Mouse (Mus musculus): ENCODE measurements around the gene Plekha6.

Gene Plekha6

GRCm38 (mm10) chr1:133274163-133274562 is 110.2 kb downstream of the Plekha6 start:
- DNase-seq (ENCODE audit: low spot score in 2 of 2): no peak

DNA sequence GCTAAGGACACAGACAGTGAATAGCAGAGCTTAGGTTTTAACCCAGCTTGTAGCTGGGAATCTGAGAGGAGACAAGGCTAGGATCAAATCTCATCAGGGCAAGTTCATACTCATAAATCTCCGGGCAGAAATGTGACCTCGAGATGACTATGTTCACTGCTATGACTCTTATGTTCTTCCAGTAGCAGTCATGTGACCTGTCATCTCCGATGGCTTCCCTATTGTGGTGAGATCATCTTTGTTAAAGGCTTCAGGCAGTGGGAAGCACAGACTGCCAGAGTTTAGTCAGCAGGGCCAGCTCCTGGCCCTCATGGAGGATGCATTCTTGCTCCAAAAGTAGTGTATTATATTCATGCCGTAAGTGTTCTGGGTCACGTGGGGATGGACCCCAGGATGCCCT is 113.0 kb downstream of the Plekha6 start:
- no peak for DNase-seq (ENCODE audit: low spot score in 2 of 2)

DNA sequence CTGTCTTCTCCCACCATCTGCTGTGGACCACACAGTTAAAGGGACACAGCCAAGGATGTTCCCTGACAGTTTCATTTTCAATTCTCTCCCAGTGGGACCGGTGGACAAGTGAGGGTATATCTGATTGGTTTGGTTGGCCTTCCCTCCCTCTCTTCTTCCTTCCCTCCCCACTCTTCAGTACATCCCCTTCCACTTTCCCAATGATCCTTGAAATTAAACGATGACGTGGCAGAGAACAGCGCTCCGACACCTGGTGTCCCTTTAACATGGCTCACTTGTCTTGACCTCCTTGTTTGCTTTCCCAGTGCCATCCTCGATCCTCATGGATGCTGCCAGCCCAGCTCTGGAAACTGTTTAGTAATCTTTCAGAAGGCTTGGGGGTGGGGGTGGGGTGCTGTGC is 114.5 kb downstream of the Plekha6 start:
- DNase-seq (ENCODE audit: low spot score in 2 of 2): no peak

GRCm38 (mm10) chr1:133278946-133279631 is 115.1 kb downstream of the Plekha6 start:
- no peak for DNase-seq (ENCODE audit: low spot score in 2 of 2)

DNA sequence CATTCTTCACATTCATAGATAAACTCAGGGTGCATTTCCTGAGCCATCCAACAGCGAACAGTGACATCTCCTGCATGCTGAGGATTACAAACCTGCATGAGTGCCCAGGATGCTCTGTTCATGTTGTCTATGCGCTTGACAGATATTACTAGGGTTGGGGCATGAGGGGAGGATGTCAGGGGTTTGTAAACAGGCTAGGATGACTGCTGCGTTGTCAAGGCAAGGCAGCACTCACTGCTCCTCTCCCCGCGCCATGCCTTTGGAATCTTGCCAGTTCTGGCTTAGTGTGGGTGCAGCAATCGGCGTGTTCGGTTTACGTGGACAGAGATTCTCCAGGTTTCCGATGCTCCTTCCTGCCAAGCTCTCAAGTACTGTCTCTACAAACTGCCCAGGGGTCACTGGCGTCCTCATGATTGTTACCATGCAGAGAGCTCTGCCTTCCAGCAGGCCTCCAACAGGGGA is 115.7 kb downstream of the Plekha6 start:
- DNase-seq (ENCODE audit: low spot score in 2 of 2): no peak

DNA sequence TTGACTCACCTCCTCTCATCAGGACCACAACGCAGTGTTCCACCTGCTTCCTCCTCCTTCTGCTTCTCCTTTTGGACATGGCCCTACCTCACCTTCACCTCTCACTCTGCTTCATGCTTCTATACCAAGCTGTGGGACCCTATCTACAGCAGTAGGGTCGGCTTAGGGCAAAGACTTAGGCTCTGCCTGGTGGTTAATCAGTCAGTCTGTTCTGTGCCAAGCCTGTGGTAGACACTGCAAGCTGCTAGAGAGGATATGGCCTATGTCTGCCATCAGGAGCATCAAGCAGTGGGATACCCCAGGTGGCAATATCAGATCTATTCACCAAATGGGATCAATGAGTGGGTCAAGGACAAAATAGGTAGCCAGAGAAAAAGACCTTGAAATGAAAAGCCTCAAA is 116.5 kb downstream of the Plekha6 start:
- no peak for DNase-seq (ENCODE audit: low spot score in 2 of 2)

GRCm38 (mm10) chr1:133285907-133286306 is 121.9 kb downstream of the Plekha6 start:
- no peak for DNase-seq (ENCODE audit: low spot score in 2 of 2)

DNA sequence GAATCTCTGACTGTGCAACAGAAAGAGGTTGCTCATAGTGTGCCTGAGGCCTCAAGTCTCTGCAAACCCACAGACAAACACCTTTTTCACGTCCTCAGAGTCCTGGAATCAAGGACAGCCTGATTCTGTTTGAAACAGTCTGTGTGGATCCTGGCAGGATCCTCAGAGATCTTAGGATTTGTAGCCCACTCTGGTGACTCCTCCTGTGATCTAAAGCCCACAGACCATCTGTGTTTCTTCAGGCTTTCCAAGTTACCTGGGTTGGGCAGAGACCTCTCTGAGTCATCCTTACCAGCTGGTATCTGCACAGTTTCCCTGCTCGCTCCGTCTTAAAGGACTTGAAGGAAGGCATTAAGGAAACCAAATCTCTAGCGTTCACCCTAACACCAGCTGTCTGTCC is 123.0 kb downstream of the Plekha6 start:
- DNase-seq (ENCODE audit: low spot score in 2 of 2): no peak

GRCm38 (mm10) chr1:133287880-133288279 is 123.9 kb downstream of the Plekha6 start:
- no peak for DNase-seq (ENCODE audit: low spot score in 2 of 2)

GRCm38 (mm10) chr1:133291888-133292287 is 127.9 kb downstream of the Plekha6 start:
- no peak for DNase-seq (ENCODE audit: low spot score in 2 of 2)

DNA sequence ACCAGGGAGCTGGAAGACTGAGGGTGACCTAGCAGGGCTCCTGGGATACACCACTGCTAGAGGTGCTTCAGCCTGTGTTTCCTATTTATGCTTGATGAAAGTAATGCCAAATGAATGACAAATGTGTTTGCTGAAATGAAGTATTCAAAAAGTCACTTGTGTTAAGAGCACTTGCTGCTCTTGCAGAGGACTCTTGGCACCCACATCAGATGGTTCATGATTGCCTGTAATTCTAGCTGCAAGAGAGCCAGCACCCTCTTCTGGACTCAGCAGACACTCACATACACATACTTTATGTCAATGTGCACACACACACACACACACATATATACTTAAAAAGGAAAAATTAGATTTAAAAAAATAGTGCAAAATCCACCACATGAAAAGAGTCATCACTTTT is 128.6 kb downstream of the Plekha6 start:
- no peak for DNase-seq (ENCODE audit: low spot score in 2 of 2)

DNA sequence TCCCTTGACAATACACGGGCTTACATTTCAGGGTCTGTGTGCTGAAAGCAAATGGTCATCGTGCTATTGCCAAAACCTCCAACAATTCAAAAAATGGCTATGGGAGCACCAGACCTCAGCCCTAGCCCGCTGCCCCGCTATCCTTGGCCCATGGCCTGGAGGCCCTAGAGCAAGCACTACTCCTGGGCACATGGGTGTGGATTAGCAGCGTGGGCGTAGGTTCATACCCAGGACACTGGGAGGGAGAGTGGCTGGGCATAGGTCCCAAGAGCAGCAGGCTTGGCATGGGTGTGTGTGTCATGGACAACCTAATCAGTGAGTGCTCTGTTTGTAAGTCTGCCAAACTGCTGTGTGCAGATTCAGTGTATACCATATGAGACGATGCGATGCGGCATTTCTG is 132.4 kb downstream of the Plekha6 start:
- no peak for DNase-seq (ENCODE audit: low spot score in 2 of 2)

DNA sequence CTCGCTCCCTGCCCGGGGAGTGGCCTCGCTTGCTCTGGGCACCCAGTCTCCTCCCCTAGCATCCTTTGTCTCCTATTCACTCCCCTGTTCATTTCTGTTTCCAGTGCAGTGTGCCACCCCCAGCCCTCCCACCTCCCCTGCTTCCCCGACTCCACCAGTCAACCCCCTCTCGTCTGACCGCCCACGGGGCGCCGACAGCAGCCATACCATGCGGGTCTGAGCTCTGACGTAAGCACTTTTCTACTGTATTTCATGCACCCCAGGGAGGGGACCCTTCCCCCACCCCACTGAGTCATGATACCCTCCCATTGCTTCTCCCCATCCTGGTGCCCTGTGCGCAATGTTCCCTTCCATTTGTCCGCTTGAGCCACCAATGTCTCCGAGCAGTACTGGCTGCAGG is 134.8 kb downstream of the Plekha6 start:
- no peak for DNase-seq (ENCODE audit: low spot score in 2 of 2)

DNA sequence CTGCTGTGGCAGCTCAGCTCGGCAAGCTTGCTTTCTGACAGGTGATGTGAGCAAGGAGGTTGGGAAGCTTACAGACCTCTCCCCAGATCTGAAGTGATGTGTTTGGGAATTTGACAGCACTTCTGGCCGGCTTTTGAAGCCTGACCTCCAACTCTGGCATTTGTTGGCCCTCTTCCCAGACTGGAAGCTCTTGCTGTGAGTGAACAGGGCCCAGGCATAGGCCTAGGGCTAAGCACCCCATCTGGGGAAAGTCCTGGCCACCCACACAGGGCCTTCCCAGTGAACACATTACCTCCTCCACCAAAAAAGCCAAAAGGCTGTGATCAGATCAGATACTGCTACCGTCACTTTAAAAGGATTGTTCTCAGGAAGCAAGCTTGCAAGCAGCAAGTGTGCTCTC is 138.5 kb downstream of the Plekha6 start:
- DNase-seq (ENCODE audit: low spot score in 2 of 2): no peak

DNA sequence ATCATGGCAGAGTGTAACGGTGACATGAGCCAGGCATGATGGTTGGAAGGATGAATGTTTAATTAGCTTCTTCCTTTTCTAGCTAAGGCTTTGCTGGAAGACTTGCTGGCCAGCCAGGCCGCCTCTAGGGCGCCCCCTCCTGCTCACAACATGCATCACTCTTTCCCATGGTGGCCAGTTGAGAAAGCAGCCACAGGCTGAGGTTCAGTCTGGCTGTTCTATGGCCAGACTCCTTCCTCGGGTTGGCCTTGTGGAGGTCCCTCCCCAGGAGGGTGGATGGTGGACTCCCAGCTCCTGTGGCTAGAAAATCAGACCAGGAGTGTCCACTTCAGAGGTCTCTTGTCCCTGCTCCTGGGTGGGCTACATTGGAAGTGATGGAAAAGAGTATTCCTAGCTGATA is 142.8 kb downstream of the Plekha6 start:
- DNase-seq (ENCODE audit: low spot score in 2 of 2): peak; percentile 51 to 67

GRCm38 (mm10) chr1:133307318-133307717 is 143.3 kb downstream of the Plekha6 start:
- peak; percentile 33 to 45 for DNase-seq (ENCODE audit: low spot score in 2 of 2)

DNA sequence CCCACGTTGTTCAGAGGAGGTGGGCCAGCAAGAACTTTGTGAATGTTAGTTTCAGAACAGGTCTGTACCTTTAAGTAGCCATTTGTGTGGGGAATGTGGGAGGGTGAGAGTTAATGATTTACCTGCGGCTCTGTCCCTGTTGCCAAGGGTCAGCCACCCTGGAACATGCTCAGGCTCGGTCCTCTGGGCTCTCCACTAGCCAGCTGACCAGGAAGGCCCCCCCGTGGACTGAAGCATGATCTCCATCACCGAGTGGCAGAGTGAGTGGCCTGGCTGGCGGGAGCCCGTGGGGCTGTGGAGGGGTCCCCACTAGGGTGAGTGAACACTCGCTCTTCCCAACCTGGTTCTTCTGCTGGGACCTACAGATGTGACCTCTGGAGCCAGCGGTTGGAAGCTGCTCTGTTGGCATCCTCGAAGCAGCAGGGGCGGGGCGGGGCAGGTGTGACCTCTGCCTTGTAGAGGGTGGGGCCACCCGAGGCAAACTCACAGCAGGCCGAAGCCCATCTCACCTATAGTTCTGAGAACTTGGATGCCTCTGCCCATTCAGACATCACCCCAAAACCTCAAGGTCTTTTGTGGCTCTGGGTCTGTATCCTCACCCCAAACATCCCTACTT is 145.8 kb downstream of the Plekha6 start, which contains the start of gene Golt1a:
TSS of gene Golt1a (plus strand) at position 149 of the 616 bp plus-strand sequence.
- no peak for DNase-seq (ENCODE audit: low spot score in 2 of 2)

GRCm38 (mm10) chr1:133311240-133311639 is 147.2 kb downstream of the Plekha6 start:
- DNase-seq (ENCODE audit: low spot score in 2 of 2): no peak

- no peak for DNase-seq (ENCODE audit: low spot score in 2 of 2)
Observed at GRCm38 (mm10) chr1:133311946-133312345, 147.9 kb downstream of the Plekha6 start.

DNA sequence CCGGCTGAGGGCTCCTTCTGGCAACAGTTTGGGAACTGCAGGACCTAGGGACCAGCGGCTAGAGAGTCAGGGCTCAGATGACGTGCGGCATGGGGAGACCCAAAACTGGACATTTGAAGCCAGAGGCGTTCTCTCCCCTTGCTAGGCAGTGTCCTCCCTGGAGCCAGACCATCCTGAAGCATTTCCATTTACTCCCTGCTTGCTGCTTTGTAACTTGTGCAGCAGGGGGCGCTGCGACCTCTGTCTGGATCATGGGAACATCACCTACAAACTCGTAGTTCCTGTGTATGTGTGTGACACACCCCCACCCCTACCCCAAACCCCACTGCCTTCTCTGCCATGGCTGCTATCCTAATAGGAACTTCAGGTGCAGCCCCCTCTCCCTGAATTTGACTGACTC is 150.4 kb downstream of the Plekha6 start:
- DNase-seq (ENCODE audit: low spot score in 2 of 2): peak; percentile 16 to 49

DNA sequence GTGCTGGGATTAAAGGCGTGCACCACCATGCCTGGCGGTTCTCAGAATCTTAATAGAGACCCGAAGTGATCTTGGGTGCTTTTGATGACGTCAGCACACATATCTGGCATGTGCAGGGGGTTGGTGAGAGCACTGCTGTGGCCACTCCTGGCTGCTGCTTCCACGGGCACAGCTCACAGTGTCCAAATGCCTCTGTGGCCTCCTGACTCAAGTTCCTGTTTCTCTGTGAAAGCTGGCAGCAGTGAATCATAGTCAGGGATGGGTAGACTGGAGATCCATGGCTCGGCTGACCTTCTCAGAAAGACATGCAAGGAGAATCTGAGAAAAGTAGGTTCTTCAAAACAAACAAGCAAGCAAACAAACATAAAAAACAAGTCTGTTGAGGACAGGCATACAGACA is 151.8 kb downstream of the Plekha6 start:
- DNase-seq (ENCODE audit: low spot score in 2 of 2): no peak

DNA sequence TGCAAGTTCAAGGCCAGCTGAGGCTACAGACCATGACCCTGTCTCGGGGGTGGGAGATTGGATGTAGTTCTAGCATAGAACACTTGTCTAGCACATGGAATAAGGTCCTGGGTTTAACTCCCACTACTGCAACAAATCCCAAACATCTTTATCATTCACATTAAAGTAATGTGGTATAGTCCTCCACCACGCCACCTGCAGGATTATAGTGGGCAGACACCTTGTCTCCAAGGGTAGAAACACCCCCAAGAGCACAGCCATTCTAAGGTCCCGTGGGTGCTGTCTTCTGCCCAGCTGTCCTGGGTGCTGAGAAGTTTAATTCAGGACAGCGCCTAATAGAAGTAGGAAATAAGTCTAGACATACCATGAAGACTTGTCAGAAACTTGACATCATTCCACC is 152.6 kb downstream of the Plekha6 start:
- DNase-seq (ENCODE audit: low spot score in 2 of 2): no peak

- no peak for DNase-seq (ENCODE audit: low spot score in 2 of 2)
Observed at GRCm38 (mm10) chr1:133317149-133317548, 153.1 kb downstream of the Plekha6 start.

Measured in natural killer cell, adult 2 months (primary cell).